ENCODE assay signal across 28 mouse cellular contexts in the genomic region with DNA sequence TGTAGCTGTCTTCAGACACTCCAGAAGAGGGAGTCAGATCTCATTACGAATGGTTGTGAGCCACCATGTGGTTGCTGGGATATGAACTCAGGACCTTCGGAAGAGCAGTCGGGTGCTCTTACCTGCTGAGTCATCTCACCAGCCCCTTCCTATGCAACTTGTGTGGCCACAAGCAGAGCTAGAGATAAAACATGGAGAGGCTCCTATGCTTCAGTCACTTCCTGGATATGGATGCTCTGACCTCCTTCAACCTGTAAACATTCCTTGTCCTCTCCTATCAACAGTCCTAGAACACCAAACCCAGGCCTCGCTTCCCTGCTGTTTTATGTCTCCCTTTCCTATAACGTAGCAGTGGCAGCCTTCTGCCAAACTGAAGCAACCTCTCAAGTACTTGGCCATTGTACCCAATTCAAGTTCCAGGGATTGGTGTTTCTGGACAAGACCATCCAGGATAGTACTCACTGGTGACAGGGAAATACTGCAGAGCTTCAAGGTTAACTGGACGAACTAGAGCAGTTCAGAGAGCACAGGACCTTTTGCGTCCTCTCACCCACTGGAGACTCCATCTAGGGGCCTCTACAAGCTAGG. TPM values are rescaled to one million over a fixed set of nuclear protein-coding genes. Genes with fewer than 3 reads are reported as not detected.
A peak's percentile ranks its signal among the peaks of the same experiment; 100 is the strongest.
DNase-seq lines count a peak whose midpoint lies in the region; ATAC-seq and TF ChIP-seq lines count a peak whose summit lies in the region.
"Had no signal": no experiment of that assay in that cellular context is flagged by ENCODE, and none has a peak within 500 bp of the region (broad histone marks: within the 10 kb centered on the region; RNA-seq: fewer than 3 reads in every experiment).

No protein-coding gene starts in this region.

- no peak overlapping the region for H3K4me3 ChIP-seq in heart, embryonic 11.5 days (ENCODE audit: low read depth, low read length)
- no peak overlapping the region for H3K4me3 ChIP-seq in ES-Bruce4 (ENCODE audit: low read depth, low read length)
- H3K4me3 ChIP-seq in heart, embryonic 10.5 days: no peak overlapping the region
- no peak overlapping the region for H3K4me3 ChIP-seq in heart, postnatal 0 days (ENCODE audit: low read depth, low read length)
- H3K4me3 ChIP-seq: embryonic facial prominence, embryonic 15.5 days; forebrain, embryonic 15.5 days; hindbrain, embryonic 10.5 days; layer of hippocampus, adult 2 months; limb, embryonic 12.5 days; neural tube, embryonic 15.5 days had no signal

- DNase-seq in heart, adult 11 months: peak; percentile 93
- no peak for DNase-seq in heart, embryonic 10.5 days (ENCODE audit: low spot score)
- DNase-seq in heart, postnatal 0 days (ENCODE audit: low spot score): no peak
- no peak for DNase-seq in lung, postnatal 25 days (ENCODE audit: low spot score)
- DNase-seq in layer of hippocampus, postnatal 10 days (ENCODE audit: low spot score in 2 of 2): no peak
- DNase-seq: adrenal gland, postnatal 14 days; cerebellum, adult 8-10 months; gastrocnemius, postnatal 25 days; kidney, adult 9 months; kidney, postnatal 14 days; layer of hippocampus, postnatal 36 days; liver, postnatal 0 days; right cerebral cortex, adult 18-20 months; thymus, adult 2 months had no signal

- no peak for ATAC-seq in heart, embryonic 11.5 days (replicated peaks; ENCODE audit: insufficient number of reproducible peaks, low FRiP score, low TSS enrichment)
- peak; percentile 39; the same call in 1 of the 2 replicates for ATAC-seq in heart, postnatal 0 days (ENCODE audit: insufficient read depth, low read depth)
- ATAC-seq: forebrain, embryonic 15.5 days; hindbrain, postnatal 0 days; intestine, embryonic 16.5 days; liver, postnatal 0 days; lung, postnatal 0 days had no signal

- no peaks in the 10 kb centered on the region for H3K27me3 ChIP-seq in heart, embryonic 11.5 days (ENCODE audit: control insufficient read depth, insufficient read depth, low read length)
- no peaks in the 10 kb centered on the region for H3K27me3 ChIP-seq in ES-Bruce4 (ENCODE audit: control insufficient read depth, insufficient read depth, low read length, poor library complexity, severe bottlenecking)
- no peaks in the 10 kb centered on the region for H3K27me3 ChIP-seq in heart, embryonic 10.5 days (ENCODE audit: insufficient read depth, poor library complexity, severe bottlenecking)
- no peaks in the 10 kb centered on the region for H3K27me3 ChIP-seq in heart, postnatal 0 days (ENCODE audit: control insufficient read depth, insufficient read depth, low read length)
- H3K27me3 ChIP-seq: embryonic facial prominence, embryonic 15.5 days; forebrain, embryonic 15.5 days; limb, embryonic 12.5 days; neural tube, embryonic 15.5 days had no signal

- no peaks in the 10 kb centered on the region for H3K9me3 ChIP-seq in heart, embryonic 11.5 days (replicated peaks; ENCODE audit: control insufficient read depth, low read length)
- H3K9me3 ChIP-seq in ES-Bruce4 (replicated peaks; ENCODE audit: control insufficient read depth, insufficient read depth, low read length, poor library complexity, severe bottlenecking): no peaks in the 10 kb centered on the region
- H3K9me3 ChIP-seq in heart, embryonic 10.5 days: no peaks in the 10 kb centered on the region
- H3K9me3 ChIP-seq in heart, postnatal 0 days (replicated peaks; ENCODE audit: control insufficient read depth, low read length): no peaks in the 10 kb centered on the region
- H3K9me3 ChIP-seq: embryonic facial prominence, embryonic 15.5 days; forebrain, embryonic 15.5 days; hindbrain, embryonic 10.5 days; limb, embryonic 12.5 days; neural tube, embryonic 15.5 days had no signal

- no peak for TF ChIP-seq EP300 in ES-Bruce4 (IDR thresholded peaks at IDR 0.05; ENCODE audit: insufficient read depth, low read depth, low read length)
- TF ChIP-seq EP300 in heart, postnatal 0 days (IDR thresholded peaks at IDR 0.05; ENCODE audit: low read depth): no peak

- 74% methylated on average over 7 of the region's 7 CpGs for WGBS in heart, embryonic 11.5 days (ENCODE audit: insufficient replicate concordance)
- 71% methylated on average over 7 of the region's 7 CpGs for WGBS in heart, embryonic 10.5 days
- 61% methylated on average over 7 of the region's 7 CpGs for WGBS in heart, postnatal 0 days

- no peak overlapping the region for H3K9ac ChIP-seq in heart, embryonic 11.5 days (ENCODE audit: low read depth, low read length)
- H3K9ac ChIP-seq in ES-Bruce4 (ENCODE audit: low read depth, poor library complexity, severe bottlenecking): no peak overlapping the region
- no peak overlapping the region for H3K9ac ChIP-seq in heart, postnatal 0 days (replicated peaks; ENCODE audit: low read depth, low read length)
- H3K9ac ChIP-seq: embryonic facial prominence, embryonic 15.5 days; forebrain, embryonic 15.5 days; limb, embryonic 12.5 days; liver, postnatal 0 days; neural tube, embryonic 15.5 days had no signal

- no peak overlapping the region for H3K27ac ChIP-seq in heart, embryonic 11.5 days (ENCODE audit: low read depth, low read length)
- peak overlapping the region; percentile 17; the same call in 1 of the 2 replicates for H3K27ac ChIP-seq in ES-Bruce4 (ENCODE audit: insufficient read depth, low read length)
- peak overlapping the region; percentile 59 for H3K27ac ChIP-seq in heart, embryonic 10.5 days
- peak overlapping the region; percentile 69 for H3K27ac ChIP-seq in heart, postnatal 0 days (ENCODE audit: low read depth)
- H3K27ac ChIP-seq: embryonic facial prominence, embryonic 15.5 days; forebrain, embryonic 15.5 days; hindbrain, embryonic 10.5 days; hindbrain, postnatal 0 days; layer of hippocampus, adult 2 months; limb, embryonic 12.5 days; neural tube, embryonic 15.5 days; stomach, postnatal 0 days had no signal

- peaks cover 6% of the 10 kb centered on the region; the same call in 1 of the 2 replicates for H3K36me3 ChIP-seq in heart, embryonic 11.5 days (ENCODE audit: control insufficient read depth, insufficient read depth, low read length)
- H3K36me3 ChIP-seq in ES-Bruce4 (ENCODE audit: control insufficient read depth, insufficient read depth, low read length, poor library complexity, severe bottlenecking): peaks cover 12% of the 10 kb centered on the region
- peaks cover 48% of the 10 kb centered on the region for H3K36me3 ChIP-seq in heart, embryonic 10.5 days
- peaks cover 30% of the 10 kb centered on the region for H3K36me3 ChIP-seq in heart, postnatal 0 days (replicated peaks; ENCODE audit: control insufficient read depth, insufficient read depth, low read length)

- TF ChIP-seq CTCF in ES-Bruce4 (IDR thresholded peaks at IDR 0.05; ENCODE audit: low read depth, low read length): no peak
- no peak for TF ChIP-seq CTCF in heart, postnatal 0 days (IDR thresholded peaks at IDR 0.05; ENCODE audit: low read depth)

- no peak overlapping the region for H3K4me2 ChIP-seq in heart, embryonic 11.5 days
- H3K4me2 ChIP-seq in heart, postnatal 0 days (ENCODE audit: low read depth, low read length): no peak overlapping the region
- H3K4me2 ChIP-seq: embryonic facial prominence, embryonic 15.5 days; forebrain, embryonic 15.5 days; limb, embryonic 12.5 days; liver, embryonic 11.5 days; midbrain, embryonic 11.5 days; neural tube, embryonic 15.5 days had no signal

- no peak for TF ChIP-seq POLR2A in ES-Bruce4 (IDR thresholded peaks at IDR 0.05; ENCODE audit: insufficient read depth, low read length)

- H3K4me1 ChIP-seq in heart, embryonic 11.5 days (ENCODE audit: control insufficient read depth, insufficient read depth, low read length): 0 out of 2 replicates have a peak, but pooled peaks cover 4% of the 10 kb centered on the region
- H3K4me1 ChIP-seq in ES-Bruce4 (ENCODE audit: control insufficient read depth, insufficient read depth, low read length): no peaks in the 10 kb centered on the region
- H3K4me1 ChIP-seq in heart, embryonic 10.5 days: peaks cover 13% of the 10 kb centered on the region; the same call in 1 of the 2 replicates
- 0 out of 2 replicates have a peak, but pooled peaks cover 9% of the 10 kb centered on the region for H3K4me1 ChIP-seq in heart, postnatal 0 days (ENCODE audit: control insufficient read depth, insufficient read depth)
- H3K4me1 ChIP-seq: embryonic facial prominence, embryonic 15.5 days; forebrain, embryonic 15.5 days; hindbrain, embryonic 10.5 days; limb, embryonic 12.5 days had no signal

RNA-seq across cellular contexts. Expression of gene Itga2b, which starts 24.2 kb away (rescaled TPM):
- polyA plus RNA-seq in heart, embryonic 11.5 days (2014; fragmentation: Nextera tagmentation; extraction: Ambion mirVana): 8.5 and 15.8 TPM in 2 replicates
- 7.0 and 7.9 TPM in 2 replicates for polyA plus RNA-seq in ES-Bruce4 (2011; ENCODE audit: insufficient read depth, insufficient read length, low read depth, missing spikeins)
- polyA plus RNA-seq in heart, embryonic 10.5 days (2016; fragmentation: Nextera tagmentation; extraction: Ambion mirVana): 13.2 and 19.5 TPM in 2 replicates
- total RNA-seq in heart, postnatal 0 days (2014; rRNA removed; ENCODE audit: low replicate concordance): 4.3 and 4.8 TPM in 2 replicates
- 5.4 and 5.6 TPM in 2 replicates for polyA plus RNA-seq in heart, postnatal 0 days (2015; fragmentation: Nextera tagmentation; extraction: Ambion mirVana)
- total RNA-seq in layer of hippocampus, postnatal 10 days (2021): 1 to 10 TPM; 3.6 to 3.7 TPM

RNA-seq across cellular contexts. Expression of gene Fam171a2, which starts 46.7 kb away (rescaled TPM):
- 3.1 and 5.1 TPM in 2 replicates for polyA plus RNA-seq in heart, embryonic 11.5 days (2014; fragmentation: Nextera tagmentation; extraction: Ambion mirVana)
- polyA plus RNA-seq in ES-Bruce4 (2011; ENCODE audit: insufficient read depth, insufficient read length, low read depth, missing spikeins): 4.4 and 5.4 TPM in 2 replicates
- polyA plus RNA-seq in heart, embryonic 10.5 days (2016; fragmentation: Nextera tagmentation; extraction: Ambion mirVana): 1.7 and 3.6 TPM in 2 replicates
- 40.8 and 58.6 TPM in 2 replicates for total RNA-seq in heart, postnatal 0 days (2014; rRNA removed; ENCODE audit: low replicate concordance)
- 1.7 and 1.8 TPM in 2 replicates for polyA plus RNA-seq in heart, postnatal 0 days (2015; fragmentation: Nextera tagmentation; extraction: Ambion mirVana)
- 100 to 1,000 TPM; 115 TPM for total RNA-seq in layer of hippocampus, postnatal 10 days (2021)
